Mouse (Mus musculus) E14TG2a.4 (cell line): ENCODE measurements around the gene Krtap26-1.
A peak's percentile ranks its signal among the peaks of the same experiment; 100 is the strongest.

Source experiments
- H3K27me3 ChIP-seq: 2 replicates; pipeline ENCODE4 v1.6.1; 2014; ENCODE audit warnings: low read length, control low read depth; ENCODE audit not compliant: insufficient read depth
- H3K36me3 ChIP-seq: 2 replicates; pipeline ENCODE4 v1.6.1; 2014; ENCODE audit warnings: low read length, control low read depth; ENCODE audit not compliant: insufficient read depth
- H3K4me1 ChIP-seq: replicated peaks from 2 replicates; pipeline ENCODE4 v1.6.1; 2014; ENCODE audit warnings: low read depth, low read length, control low read depth
- H3K4me3 ChIP-seq: replicated peaks from 2 replicates; pipeline ENCODE4 v1.5.1; 2014; ENCODE audit warnings: mild to moderate bottlenecking, low read length
- H3K9me3 ChIP-seq: 2 replicates; pipeline ENCODE4 v1.6.1; 2014; ENCODE audit warnings: low read length, control low read depth
- CTCF ChIP-seq: conservative IDR thresholded peaks from 2 replicates; pipeline ENCODE4 v1.5.1; 2014; ENCODE audit warnings: low read length
- NANOG ChIP-seq: IDR thresholded peaks from 2 replicates; pipeline ENCODE4 v1.6.1; 2014; ENCODE audit warnings: borderline replicate concordance, low read length, mixed read lengths
- POU5F1 ChIP-seq: IDR thresholded peaks from 2 replicates; pipeline ENCODE4 v1.6.1; 2014; ENCODE audit warnings: low read length, borderline replicate concordance

Gene Krtap26-1

GRCm38 (mm10) chr16:88640053-88640452 lies 7.5 kb downstream of the Krtap26-1 start:
- no peaks in the 10 kb centered on the region for H3K9me3 ChIP-seq
- TF ChIP-seq NANOG (no peak), CTCF (no peak), POU5F1 (no peak)

GRCm38 (mm10) chr16:88635142-88635541 lies 12.5 kb downstream of the Krtap26-1 start:
- H3K4me1 ChIP-seq: no peaks in the 10 kb centered on the region
- H3K4me3 ChIP-seq: no peak overlapping the region
- H3K36me3 ChIP-seq: no peaks in the 10 kb centered on the region
- H3K9me3 ChIP-seq: no peaks in the 10 kb centered on the region
- no peaks in the 10 kb centered on the region for H3K27me3 ChIP-seq
- TF ChIP-seq CTCF: no peak
- no peak for TF ChIP-seq NANOG
- no peak for TF ChIP-seq POU5F1

More at GRCm38 (mm10) chr16:88640053-88640452, 7.5 kb downstream of the Krtap26-1 start:
- Histone ChIP-seq H3K4me3 (no peak overlapping the region), H3K27me3 (no peaks in the 10 kb centered on the region), H3K4me1 (no peaks in the 10 kb centered on the region), H3K36me3 (no peaks in the 10 kb centered on the region)

- Histone ChIP-seq H3K4me1 (no peaks in the 10 kb centered on the region), H3K9me3 (no peaks in the 10 kb centered on the region), H3K27me3 (no peaks in the 10 kb centered on the region), H3K4me3 (no peak overlapping the region), H3K36me3 (no peaks in the 10 kb centered on the region)
- TF ChIP-seq CTCF: 0 out of 2 replicates have a peak, but pooled peaks have one; percentile 10
- no peak for TF ChIP-seq POU5F1
- no peak for TF ChIP-seq NANOG
These were observed 16.1 kb downstream of the Krtap26-1 start for GRCm38 (mm10) chr16:88631474-88631873.

- no peak for TF ChIP-seq NANOG
- no peak for TF ChIP-seq CTCF
- TF ChIP-seq POU5F1: no peak
These were observed 20.0 kb downstream of the Krtap26-1 start, which contains the start of gene 2310079G19Rik for GRCm38 (mm10) chr16:88627566-88627965. Gene 2310079G19Rik, minus strand, starts transcription at chr16:88627666.

GRCm38 (mm10) chr16:88612712-88613111 lies 34.9 kb downstream of the Krtap26-1 start:
- Histone ChIP-seq H3K27me3 (no peaks in the 10 kb centered on the region), H3K36me3 (no peaks in the 10 kb centered on the region), H3K4me1 (no peaks in the 10 kb centered on the region), H3K4me3 (no peak overlapping the region), H3K9me3 (no peaks in the 10 kb centered on the region)
- TF ChIP-seq NANOG: no peak
- no peak for TF ChIP-seq CTCF
- no peak for TF ChIP-seq POU5F1

More at GRCm38 (mm10) chr16:88627566-88627965, 20.0 kb downstream of the Krtap26-1 start, which contains the start of gene 2310079G19Rik:
- H3K27me3 ChIP-seq: no peaks in the 10 kb centered on the region
- H3K36me3 ChIP-seq: no peaks in the 10 kb centered on the region
- no peaks in the 10 kb centered on the region for H3K4me1 ChIP-seq
- no peaks in the 10 kb centered on the region for H3K9me3 ChIP-seq
- H3K4me3 ChIP-seq: no peak within 1 kb of the TSS

- Histone ChIP-seq H3K36me3 (no peaks in the 10 kb centered on the region), H3K4me1 (no peaks in the 10 kb centered on the region), H3K27me3 (no peaks in the 10 kb centered on the region), H3K4me3 (no peak within 1 kb of the TSS), H3K9me3 (no peaks in the 10 kb centered on the region)
- TF ChIP-seq CTCF: no peak
- no peak for TF ChIP-seq POU5F1
- TF ChIP-seq NANOG: no peak
These were observed 35.7 kb downstream of the Krtap26-1 start, which contains the start of gene Krtap24-1 for GRCm38 (mm10) chr16:88611922-88612321. Gene Krtap24-1, minus strand, starts transcription at chr16:88612279.

GRCm38 (mm10) chr16:88604570-88604969 lies 43.0 kb downstream of the Krtap26-1 start:
- H3K9me3 ChIP-seq: no peaks in the 10 kb centered on the region
- no peaks in the 10 kb centered on the region for H3K27me3 ChIP-seq
- TF ChIP-seq POU5F1: no peak
- no peak for TF ChIP-seq CTCF
- no peak for TF ChIP-seq NANOG
- H3K4me1 ChIP-seq: no peaks in the 10 kb centered on the region
- H3K36me3 ChIP-seq: no peaks in the 10 kb centered on the region
- no peak overlapping the region for H3K4me3 ChIP-seq

GRCm38 (mm10) chr16:88602464-88602863 lies 45.1 kb downstream of the Krtap26-1 start:
- Histone ChIP-seq H3K4me1 (no peaks in the 10 kb centered on the region), H3K27me3 (no peaks in the 10 kb centered on the region), H3K9me3 (no peaks in the 10 kb centered on the region), H3K36me3 (no peaks in the 10 kb centered on the region), H3K4me3 (no peak overlapping the region)
- TF ChIP-seq CTCF (no peak), NANOG (no peak), POU5F1 (no peak)

- H3K36me3 ChIP-seq: no peaks in the 10 kb centered on the region
- TF ChIP-seq NANOG (no peak), CTCF (no peak), POU5F1 (no peak)
- no peaks in the 10 kb centered on the region for H3K4me1 ChIP-seq
- no peaks in the 10 kb centered on the region for H3K27me3 ChIP-seq
- H3K9me3 ChIP-seq: no peaks in the 10 kb centered on the region
- no peak overlapping the region for H3K4me3 ChIP-seq
These were observed 47.3 kb downstream of the Krtap26-1 start for GRCm38 (mm10) chr16:88600303-88600702.
